Mouse (Mus musculus): ENCODE measurements around the gene Gm20877.
"Not testable (repeated sequence)": the region's sequence is repeated elsewhere in the genome, so short reads cannot be mapped to it uniquely, and the experiment has no call there.

Gm20877 gene

GRCm38 (mm10) chrY:17093573-17093972 is at the start of gene Gm20877:
Gene Gm20877 (plus strand): TSS chrY:17093873.
- DNase-seq = not testable (repeated sequence)

All from cerebellum, adult 9-10 months (tissue).